Mouse (Mus musculus) liver, embryonic 14.5 days (tissue): ENCODE data around the gene Phactr1.

ENCODE experiments used
- CTCF ChIP-seq: IDR thresholded peaks from 2 replicates; pipeline ENCODE4 v1.5.1; 2016; ENCODE audit warnings: antibody characterized with exemption, low read depth, control low read depth
- EP300 ChIP-seq: IDR thresholded peaks from 2 replicates; pipeline ENCODE4 v1.6.1; 2016; ENCODE audit warnings: antibody characterized with exemption, low read depth

DNA sequence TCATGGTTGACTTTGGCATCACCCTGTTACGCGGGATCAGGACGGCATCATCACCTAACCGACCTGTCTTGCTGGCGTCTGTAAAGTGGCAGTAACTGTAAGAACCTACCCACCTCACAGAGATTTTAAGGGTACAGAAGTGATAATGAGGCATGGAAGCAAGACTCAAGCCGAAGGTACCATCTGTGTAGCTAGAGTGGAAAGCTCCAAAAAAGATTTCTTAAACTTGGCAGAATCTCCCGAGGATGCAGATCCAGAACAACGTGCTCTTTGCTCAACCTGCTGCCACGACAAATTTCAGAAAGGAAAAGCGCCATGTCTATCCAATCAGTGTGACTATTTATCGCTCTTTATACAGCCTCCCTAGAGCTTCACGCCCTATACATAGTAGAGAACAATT is 214.2 kb downstream of the Phactr1 start:
- no peak for TF ChIP-seq CTCF
- no peak for TF ChIP-seq EP300
